Mouse (Mus musculus): ENCODE measurements at regions not wholly inside any gene's neighbourhood (a gene's known extent, or its start where the extent isn't known, plus 50 kb on each side); places are given as distances from the start of the nearest gene placed in this dataset.

DNA sequence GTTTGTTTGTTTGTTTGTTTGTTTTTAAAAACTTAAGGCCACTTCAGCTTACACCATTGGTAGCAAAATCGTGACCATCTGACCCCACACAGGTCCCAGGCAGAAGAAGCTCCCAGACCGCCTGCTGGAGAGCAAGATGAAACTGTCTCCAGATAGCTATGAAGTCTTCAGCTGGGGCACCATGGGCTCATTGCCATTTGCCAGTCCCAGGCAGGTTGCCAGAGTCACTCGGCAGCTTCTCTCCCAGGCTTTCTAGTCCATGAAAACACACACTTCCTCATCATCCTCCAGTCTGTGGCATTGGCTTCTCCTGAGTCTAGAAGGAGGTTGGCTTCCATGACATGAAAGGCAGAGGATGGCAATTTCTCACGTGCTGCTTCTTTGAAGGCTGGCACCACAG, 293.5 kb upstream of the N4bp1 start:
- TF ChIP-seq CTCF (IDR thresholded peaks at IDR 0.05; ENCODE audit: control insufficient read depth, insufficient read depth, insufficient replicate concordance, low read depth, low read length) = no peak
- no peak for TF ChIP-seq POLR2A (IDR thresholded peaks at IDR 0.05; ENCODE audit: control insufficient read depth, low read depth, low read length)
